Mouse (Mus musculus): ENCODE results near the gene Arhgef17. TPM values are rescaled to one million over a fixed set of nuclear protein-coding genes. Genes with fewer than 3 reads are reported as not detected.

Arhgef17 gene
- polyA plus RNA-seq (2012; rRNA removed; ENCODE audit: low replicate concordance), result 22.4 and 28.9 TPM in 2 replicates

GRCm38 (mm10) chr7:100931926-100932480 lies at the start of gene Arhgef17:
Gene Arhgef17 (minus strand): TSS chr7:100932107.

DNA sequence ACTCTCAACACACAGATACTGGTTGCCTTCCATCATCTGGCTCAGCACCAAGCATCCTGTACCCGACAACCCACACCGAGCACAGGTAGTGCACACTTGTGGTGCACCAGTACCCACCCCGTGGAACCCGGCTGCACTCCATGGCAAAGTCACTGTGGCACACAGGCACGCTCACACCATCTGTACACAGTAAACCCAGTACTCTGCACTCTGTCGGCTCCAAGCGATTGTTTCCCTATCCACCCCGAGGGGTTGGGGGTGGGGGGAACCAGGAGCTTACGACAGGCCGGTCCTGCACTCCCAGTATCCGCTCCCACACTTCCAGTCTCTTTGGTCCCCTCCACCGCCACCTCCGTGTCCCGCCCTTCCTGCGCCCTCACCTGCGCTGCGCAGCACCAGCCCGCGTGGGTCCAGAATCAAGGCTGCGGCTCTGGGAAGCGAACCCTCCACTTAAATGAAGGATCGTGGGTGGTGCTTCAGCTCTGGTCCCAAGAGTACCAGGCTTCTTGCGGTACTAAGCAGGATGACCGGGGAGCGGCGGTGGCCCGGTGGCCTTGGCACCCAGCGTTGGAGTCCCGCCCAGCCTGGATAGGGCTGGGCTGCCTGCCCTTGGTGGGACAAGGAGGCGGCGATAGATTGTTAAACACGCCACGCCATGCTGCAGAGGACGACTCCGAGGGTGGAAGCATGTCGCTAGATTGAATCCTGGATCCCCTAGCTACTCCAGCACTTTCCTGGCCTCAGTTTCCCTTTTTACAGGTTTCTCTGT lies 42.4 kb upstream of the Arhgef17 start, which contains the start of gene P2ry6:
P2ry6 (minus strand) TSS at position 515 of the 769 bp plus-strand sequence.

DNA sequence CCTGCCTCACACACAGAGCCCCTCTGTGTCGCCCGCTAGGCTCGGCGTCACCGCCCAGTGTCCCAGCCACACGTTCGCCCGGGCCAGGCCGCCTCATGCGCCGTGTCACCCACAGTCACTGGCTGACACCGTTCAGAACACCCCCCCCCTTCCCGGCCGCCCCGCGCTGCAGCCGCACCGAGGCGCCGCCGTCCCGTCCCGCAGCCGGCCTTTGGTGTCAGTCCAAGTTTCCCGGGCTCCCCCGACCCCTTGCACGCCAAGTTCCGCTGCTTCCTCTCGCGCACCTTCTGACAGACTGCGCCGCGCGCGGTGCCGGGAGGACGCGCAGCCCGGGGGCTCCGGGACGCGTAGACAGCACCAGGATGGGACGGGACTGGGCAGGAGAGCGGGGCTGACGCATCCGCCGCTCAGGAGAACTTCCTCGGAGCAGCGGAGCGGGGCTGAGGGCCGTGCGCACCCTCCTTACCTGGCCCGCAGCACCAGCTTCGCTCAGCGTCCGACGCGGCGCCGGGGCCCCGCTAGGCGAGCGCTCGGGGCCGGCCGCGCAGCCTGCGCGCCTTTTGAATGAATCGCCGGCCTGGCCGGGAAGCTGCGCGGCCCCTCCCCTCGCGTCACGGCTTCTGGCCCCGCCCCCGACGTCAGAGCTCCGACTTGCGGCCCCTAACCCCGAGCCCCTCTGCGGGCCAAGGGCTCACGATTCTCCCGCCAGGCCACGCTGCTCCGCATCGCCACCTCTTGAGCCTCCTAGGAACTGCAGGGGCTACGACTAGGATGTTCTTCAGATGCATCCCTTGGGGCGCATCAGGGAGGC lies 68.9 kb downstream of the Arhgef17 start, which contains the start of gene Relt:
Relt (minus strand) TSS at position 619 of the 811 bp plus-strand sequence.

Other genes with a start within 250 kb of the Arhgef17 start
- gene Fam168a, start 225.5 kb downstream of the Arhgef17 start, polyA plus RNA-seq (2012; rRNA removed; ENCODE audit: low replicate concordance), result 102 and 124 TPM in 2 replicates
- 37.9 and 61.1 TPM in 2 replicates for gene Relt, start 68.7 kb downstream of the Arhgef17 start, polyA plus RNA-seq (2012; rRNA removed; ENCODE audit: low replicate concordance)
- gene P2ry6, start 42.5 kb upstream of the Arhgef17 start, polyA plus RNA-seq (2012; rRNA removed; ENCODE audit: low replicate concordance), result 48.1 and 76.3 TPM in 2 replicates
- gene P2ry2, start 80.8 kb upstream of the Arhgef17 start, polyA plus RNA-seq (2012; rRNA removed; ENCODE audit: low replicate concordance), result 6.8 and 17.7 TPM in 2 replicates
- 11.5 and 12.6 TPM in 2 replicates for gene Fchsd2, start 160.8 kb upstream of the Arhgef17 start, polyA plus RNA-seq (2012; rRNA removed; ENCODE audit: low replicate concordance)